Mouse (Mus musculus): ENCODE measurements at regions not wholly inside any gene's neighbourhood (a gene's known extent, or its start where the extent isn't known, plus 50 kb on each side); places are given as distances from the start of the nearest gene placed in this dataset.
"Not testable (repeated sequence)": the region's sequence is repeated elsewhere in the genome, so short reads cannot be mapped to it uniquely, and the experiment has no call there.

DNA sequence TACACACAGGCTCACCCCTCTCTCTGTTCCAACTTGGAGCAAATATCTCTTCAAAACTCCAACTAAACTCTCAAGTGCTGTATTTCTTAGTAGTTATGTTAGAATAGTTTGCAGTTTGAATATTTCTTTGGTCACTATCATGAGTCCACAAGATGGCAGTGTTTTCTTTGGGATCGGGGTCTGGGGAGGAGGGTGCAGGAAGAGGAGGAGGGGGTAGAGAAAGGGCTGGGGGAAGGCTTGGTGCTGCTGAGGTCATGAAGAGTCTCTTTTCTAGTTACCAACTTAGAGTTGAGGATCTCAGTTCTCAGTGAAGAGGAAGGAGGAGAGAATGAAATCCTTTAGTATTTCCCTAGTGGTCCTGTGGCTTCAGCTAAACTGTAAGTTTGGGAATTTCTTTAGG, 188.1 kb upstream of the Olfr1507 start:
- not testable (repeated sequence) for TF ChIP-seq HCFC1 (IDR thresholded peaks at IDR 0.05; ENCODE audit: borderline replicate concordance, insufficient read depth, low read length); MAFK (IDR thresholded peaks at IDR 0.05; ENCODE audit: insufficient read depth, low read depth, low read length); ZNF384 (IDR thresholded peaks at IDR 0.05; ENCODE audit: low read depth, low read length)

Data from ES-E14 (cell line).